Mouse (Mus musculus): ENCODE data around the gene Mapre1. TPM values are rescaled to one million over a fixed set of nuclear protein-coding genes. Genes with fewer than 3 reads are reported as not detected.

Mapre1 gene
- polyA plus RNA-seq, 1 experiment from 2014 or later = 383 TPM

DNA sequence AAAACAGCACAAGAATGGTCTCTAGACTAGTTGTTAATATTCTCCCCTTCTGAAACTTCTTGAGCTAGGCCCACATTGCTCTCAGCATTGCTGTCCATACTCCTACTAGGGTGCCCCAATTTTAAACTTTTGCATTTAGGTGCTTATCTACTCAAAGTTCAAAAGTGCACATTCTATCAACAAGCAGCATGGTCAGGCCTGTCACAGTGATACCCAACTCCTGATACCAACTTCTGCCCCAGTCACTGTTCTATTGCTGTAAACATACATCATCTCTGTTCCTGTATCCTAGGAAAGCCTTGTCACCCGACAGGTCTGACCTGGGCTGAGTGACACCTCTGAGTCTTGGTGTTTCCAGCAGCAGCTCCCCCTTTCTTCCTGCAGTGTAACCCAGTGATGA lies 18.0 kb upstream of the Mapre1 start:
- H3K9ac ChIP-seq (ENCODE audit: low read depth, low read length) = no peak overlapping the region
- no peak overlapping the region for H3K27ac ChIP-seq (ENCODE audit: low read depth, low read length)
- H3K4me2 ChIP-seq (ENCODE audit: low read length) = no peak overlapping the region
- peaks cover 3% of the 10 kb centered on the region; the same call in 1 of the 2 replicates for H3K9me3 ChIP-seq (ENCODE audit: control insufficient read depth, low read length)
- 93% methylated on average over 1 of the region's 1 CpGs for WGBS
- no peaks in the 10 kb centered on the region for H3K27me3 ChIP-seq (replicated peaks; ENCODE audit: control insufficient read depth, insufficient read depth, low read length)
- H3K4me3 ChIP-seq (ENCODE audit: low read length) = no peak overlapping the region
- no peaks in the 10 kb centered on the region for H3K36me3 ChIP-seq (ENCODE audit: control insufficient read depth, insufficient read depth, low read length)
- no peaks in the 10 kb centered on the region for H3K4me1 ChIP-seq (ENCODE audit: control insufficient read depth, insufficient read depth, low read depth, low read length)
- no peak for ATAC-seq

DNA sequence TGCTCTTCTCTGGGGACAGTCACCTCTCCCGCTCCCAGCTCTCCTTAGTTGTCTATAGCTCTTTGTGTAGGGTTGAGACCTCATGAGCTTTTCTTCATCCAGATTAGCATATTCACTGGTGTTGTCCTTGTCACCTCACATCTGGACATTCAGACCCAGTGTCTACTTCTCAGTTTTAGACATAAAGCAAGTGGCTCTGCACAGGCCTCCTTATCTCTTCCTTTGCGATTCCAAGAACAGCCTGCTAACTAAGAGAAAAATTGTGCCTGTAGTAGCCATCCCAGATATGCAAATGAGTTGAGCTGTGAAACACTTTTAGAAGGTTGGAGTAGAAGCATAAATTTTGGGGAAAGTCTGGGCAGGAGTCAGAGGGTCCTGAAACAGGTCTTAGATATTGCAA lies 16.6 kb upstream of the Mapre1 start:
- H3K9me3 ChIP-seq (ENCODE audit: control insufficient read depth, low read length) = peaks cover 3% of the 10 kb centered on the region; the same call in 1 of the 2 replicates
- no peak overlapping the region for H3K27ac ChIP-seq (ENCODE audit: low read depth, low read length)
- H3K4me3 ChIP-seq (ENCODE audit: low read length) = no peak overlapping the region
- no peaks in the 10 kb centered on the region for H3K36me3 ChIP-seq (ENCODE audit: control insufficient read depth, insufficient read depth, low read length)
- 85% methylated on average over 2 of the region's 2 CpGs for WGBS
- no peak overlapping the region for H3K9ac ChIP-seq (ENCODE audit: low read depth, low read length)
- H3K4me2 ChIP-seq (ENCODE audit: low read length) = no peak overlapping the region
- H3K4me1 ChIP-seq (ENCODE audit: control insufficient read depth, insufficient read depth, low read depth, low read length) = no peaks in the 10 kb centered on the region
- H3K27me3 ChIP-seq (replicated peaks; ENCODE audit: control insufficient read depth, insufficient read depth, low read length) = no peaks in the 10 kb centered on the region
- ATAC-seq = no peak

DNA sequence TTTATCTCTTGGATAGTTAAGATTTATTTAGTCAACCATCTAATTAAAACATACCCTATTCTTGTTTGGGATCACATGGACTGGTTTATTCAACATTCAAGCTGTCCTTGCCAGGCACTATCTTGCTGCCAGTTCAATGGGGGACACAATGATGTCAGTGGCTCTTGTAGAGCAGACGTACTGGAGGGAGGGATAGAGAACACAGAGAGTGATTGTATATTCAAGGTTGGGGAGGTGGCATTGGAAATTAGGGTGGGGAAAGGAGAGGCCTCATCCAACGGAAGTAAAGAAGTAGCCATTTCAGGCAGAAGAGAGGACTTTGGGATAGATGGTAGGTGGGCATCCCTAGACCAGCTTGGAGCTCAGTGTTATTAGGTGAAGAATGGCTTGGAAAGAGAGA lies 16.2 kb upstream of the Mapre1 start:
- Histone ChIP-seq H3K36me3 (ENCODE audit: control insufficient read depth, insufficient read depth, low read length) (no peaks in the 10 kb centered on the region), H3K27me3 (replicated peaks; ENCODE audit: control insufficient read depth, insufficient read depth, low read length) (no peaks in the 10 kb centered on the region), H3K9ac (ENCODE audit: low read depth, low read length) (no peak overlapping the region), H3K27ac (ENCODE audit: low read depth, low read length) (no peak overlapping the region), H3K4me3 (ENCODE audit: low read length) (no peak overlapping the region), H3K4me2 (ENCODE audit: low read length) (no peak overlapping the region), H3K9me3 (ENCODE audit: control insufficient read depth, low read length) (peaks cover 3% of the 10 kb centered on the region; the same call in 1 of the 2 replicates), H3K4me1 (ENCODE audit: control insufficient read depth, insufficient read depth, low read depth, low read length) (no peaks in the 10 kb centered on the region)
- ATAC-seq = no peak
- WGBS = 61% methylated on average over 2 of the region's 2 CpGs

DNA sequence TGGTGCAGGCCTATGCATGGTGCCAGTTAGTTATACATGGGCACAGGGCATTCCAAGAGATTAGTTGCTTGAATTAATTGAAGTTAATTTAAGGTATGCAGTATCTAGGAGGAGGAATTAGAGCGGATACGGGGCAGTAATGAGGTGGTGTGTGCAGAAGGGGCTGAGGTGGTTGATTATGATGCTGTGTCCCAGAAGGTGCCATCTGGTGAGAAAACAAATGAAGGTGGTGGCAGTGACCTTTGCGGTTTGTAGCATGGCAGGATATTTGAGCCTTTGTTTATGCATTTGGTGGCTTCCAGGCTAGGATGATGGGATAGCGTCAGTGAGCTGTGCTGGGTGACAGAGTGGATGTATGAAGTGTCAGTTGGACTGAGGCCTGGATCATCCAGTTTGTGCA lies 15.8 kb upstream of the Mapre1 start:
- H3K9me3 ChIP-seq (ENCODE audit: control insufficient read depth, low read length) = peaks cover 3% of the 10 kb centered on the region; the same call in 1 of the 2 replicates
- no peak overlapping the region for H3K4me3 ChIP-seq (ENCODE audit: low read length)
- H3K4me2 ChIP-seq (ENCODE audit: low read length) = no peak overlapping the region
- 85% methylated on average over 4 of the region's 4 CpGs for WGBS
- H3K9ac ChIP-seq (ENCODE audit: low read depth, low read length) = no peak overlapping the region
- H3K36me3 ChIP-seq (ENCODE audit: control insufficient read depth, insufficient read depth, low read length) = no peaks in the 10 kb centered on the region
- no peaks in the 10 kb centered on the region for H3K4me1 ChIP-seq (ENCODE audit: control insufficient read depth, insufficient read depth, low read depth, low read length)
- no peaks in the 10 kb centered on the region for H3K27me3 ChIP-seq (replicated peaks; ENCODE audit: control insufficient read depth, insufficient read depth, low read length)
- no peak overlapping the region for H3K27ac ChIP-seq (ENCODE audit: low read depth, low read length)
- no peak for ATAC-seq

DNA sequence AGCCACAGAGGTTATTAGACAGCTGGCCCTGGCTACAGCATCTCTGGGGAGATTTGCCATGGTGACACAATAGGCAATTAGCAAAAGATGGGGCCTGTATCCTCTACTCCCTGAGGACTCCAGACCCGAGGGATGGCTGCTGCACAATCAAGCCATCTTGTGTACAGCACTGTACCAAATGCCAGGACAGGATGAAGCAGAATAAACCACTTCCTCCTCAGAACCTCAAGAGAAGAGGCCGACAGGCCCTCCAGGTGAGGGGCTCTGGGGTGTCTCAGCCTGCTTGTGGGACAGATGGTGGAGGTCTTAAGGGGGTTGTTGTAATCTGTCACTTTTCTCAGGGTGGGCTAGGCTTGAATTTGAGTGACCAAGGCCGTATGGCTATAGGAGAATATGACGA lies 7.0 kb upstream of the Mapre1 start:
- no peak overlapping the region for H3K4me3 ChIP-seq (ENCODE audit: low read length)
- no peaks in the 10 kb centered on the region for H3K36me3 ChIP-seq (ENCODE audit: control insufficient read depth, insufficient read depth, low read length)
- ATAC-seq = no peak
- H3K9me3 ChIP-seq (ENCODE audit: control insufficient read depth, low read length) = no peaks in the 10 kb centered on the region
- no peaks in the 10 kb centered on the region for H3K4me1 ChIP-seq (ENCODE audit: control insufficient read depth, insufficient read depth, low read depth, low read length)
- no peak overlapping the region for H3K9ac ChIP-seq (ENCODE audit: low read depth, low read length)
- H3K4me2 ChIP-seq (ENCODE audit: low read length) = no peak overlapping the region
- H3K27ac ChIP-seq (ENCODE audit: low read depth, low read length) = no peak overlapping the region
- 74% methylated on average over 4 of the region's 4 CpGs for WGBS
- H3K27me3 ChIP-seq (replicated peaks; ENCODE audit: control insufficient read depth, insufficient read depth, low read length) = no peaks in the 10 kb centered on the region

DNA sequence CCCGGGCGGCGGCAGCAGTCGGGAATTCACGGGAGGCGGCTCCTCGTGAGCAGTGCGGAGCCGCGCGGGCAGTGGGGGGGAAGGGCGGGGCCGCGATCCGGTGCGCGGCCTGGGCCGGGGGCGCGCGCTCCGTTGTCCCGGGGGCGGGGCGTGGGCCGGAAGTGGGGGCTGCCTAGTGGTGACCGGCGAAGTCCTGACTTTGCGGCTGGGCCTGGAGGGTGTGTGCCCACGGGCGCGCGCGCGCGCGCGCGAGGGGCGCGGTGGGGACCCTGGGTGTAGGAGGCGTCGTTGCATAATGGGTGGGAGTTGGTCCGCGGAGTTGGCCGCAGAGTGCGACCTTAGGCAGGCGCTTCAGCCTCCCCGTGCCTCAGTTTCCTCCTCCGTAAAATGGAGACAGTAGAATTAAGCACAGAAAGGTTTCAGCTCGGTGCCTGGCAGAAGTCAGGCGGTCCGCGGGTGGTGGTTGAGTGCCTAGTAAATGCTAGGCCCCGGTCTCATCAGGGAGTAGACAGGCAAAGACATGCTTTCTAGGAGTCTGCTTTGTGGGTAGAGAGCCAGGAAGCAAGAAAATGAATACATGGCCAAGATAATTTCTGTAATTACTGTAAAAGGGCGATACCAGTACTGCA lies 477 bp downstream of the Mapre1 start:
- 2% methylated on average over 42 of the region's 56 CpGs for WGBS
- H3K27ac ChIP-seq (ENCODE audit: low read depth, low read length) = peak overlapping the region; percentile 94

DNA sequence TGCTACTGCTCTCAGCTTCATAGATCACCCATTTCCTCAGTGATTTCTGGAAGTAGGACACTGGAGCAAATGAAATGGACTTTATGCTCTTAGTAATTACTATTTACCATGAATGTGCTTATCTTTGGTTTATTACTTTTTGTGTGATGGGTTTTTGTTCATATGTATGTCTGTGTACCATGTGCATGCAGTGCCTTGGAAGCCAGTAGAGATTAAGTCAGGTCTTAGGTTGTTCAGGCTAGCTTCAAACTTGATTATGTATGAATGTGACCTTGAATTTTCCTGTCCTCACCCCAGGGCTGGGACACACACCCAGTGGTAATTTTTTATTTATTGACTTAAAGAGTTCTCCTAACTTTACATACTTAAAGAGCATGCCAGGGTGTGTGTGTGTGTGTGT lies 6.9 kb downstream of the Mapre1 start:
- no peak overlapping the region for H3K4me3 ChIP-seq (ENCODE audit: low read length)
- no peak for ATAC-seq
- peaks cover 10% of the 10 kb centered on the region for H3K4me1 ChIP-seq (ENCODE audit: control insufficient read depth, insufficient read depth, low read depth, low read length)

More for the DNA sequence above, 477 bp downstream of the Mapre1 start:
- peak; percentile 78 for ATAC-seq
- H3K9ac ChIP-seq (ENCODE audit: low read depth, low read length) = peak overlapping the region; percentile 94
- H3K4me1 ChIP-seq (ENCODE audit: control insufficient read depth, insufficient read depth, low read depth, low read length) = peaks cover 22% of the 10 kb centered on the region
- no peaks in the 10 kb centered on the region for H3K9me3 ChIP-seq (ENCODE audit: control insufficient read depth, low read length)
- no peaks in the 10 kb centered on the region for H3K36me3 ChIP-seq (ENCODE audit: control insufficient read depth, insufficient read depth, low read length)
- no peaks in the 10 kb centered on the region for H3K27me3 ChIP-seq (replicated peaks; ENCODE audit: control insufficient read depth, insufficient read depth, low read length)
- H3K4me3 ChIP-seq (ENCODE audit: low read length) = peak overlapping the region; percentile 79
- peak overlapping the region; percentile 86 for H3K4me2 ChIP-seq (ENCODE audit: low read length)

DNA sequence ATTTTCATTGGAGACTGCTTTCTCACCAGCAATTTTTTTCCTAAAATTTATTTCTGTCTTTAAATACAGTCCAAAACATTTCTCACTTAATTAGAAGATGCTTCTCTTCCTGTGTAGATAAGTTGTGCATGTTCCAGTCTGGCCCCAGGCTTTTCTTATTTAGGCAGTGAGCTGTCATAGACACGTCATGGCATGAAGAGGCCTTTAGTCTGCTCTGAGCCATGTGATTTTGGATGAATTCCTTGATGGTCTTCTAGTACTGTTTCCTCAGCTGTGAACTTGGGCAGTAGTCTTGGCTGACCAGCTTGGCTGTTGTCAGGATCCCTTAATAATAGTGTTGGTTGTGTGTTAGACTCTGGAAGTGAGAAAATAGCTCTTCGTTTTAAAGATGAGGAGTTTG lies 9.3 kb downstream of the Mapre1 start:
- Histone ChIP-seq H3K27me3 (replicated peaks; ENCODE audit: control insufficient read depth, insufficient read depth, low read length) (no peaks in the 10 kb centered on the region), H3K4me1 (ENCODE audit: control insufficient read depth, insufficient read depth, low read depth, low read length) (no peaks in the 10 kb centered on the region; the same call in 1 of the 2 replicates), H3K4me3 (ENCODE audit: low read length) (no peak overlapping the region), H3K27ac (ENCODE audit: low read depth, low read length) (no peak overlapping the region), H3K4me2 (ENCODE audit: low read length) (no peak overlapping the region), H3K36me3 (ENCODE audit: control insufficient read depth, insufficient read depth, low read length) (peaks cover 3% of the 10 kb centered on the region; the same call in 1 of the 2 replicates), H3K9ac (ENCODE audit: low read depth, low read length) (no peak overlapping the region), H3K9me3 (ENCODE audit: control insufficient read depth, low read length) (no peaks in the 10 kb centered on the region)
- 87% methylated on average over 2 of the region's 2 CpGs for WGBS
- no peak for ATAC-seq

More for the DNA sequence above, 6.9 kb downstream of the Mapre1 start:
- H3K27me3 ChIP-seq (replicated peaks; ENCODE audit: control insufficient read depth, insufficient read depth, low read length) = no peaks in the 10 kb centered on the region
- H3K9me3 ChIP-seq (ENCODE audit: control insufficient read depth, low read length) = no peaks in the 10 kb centered on the region
- no peak overlapping the region for H3K27ac ChIP-seq (ENCODE audit: low read depth, low read length)
- peaks cover 3% of the 10 kb centered on the region; the same call in 1 of the 2 replicates for H3K36me3 ChIP-seq (ENCODE audit: control insufficient read depth, insufficient read depth, low read length)
- H3K4me2 ChIP-seq (ENCODE audit: low read length) = no peak overlapping the region
- H3K9ac ChIP-seq (ENCODE audit: low read depth, low read length) = no peak overlapping the region

DNA sequence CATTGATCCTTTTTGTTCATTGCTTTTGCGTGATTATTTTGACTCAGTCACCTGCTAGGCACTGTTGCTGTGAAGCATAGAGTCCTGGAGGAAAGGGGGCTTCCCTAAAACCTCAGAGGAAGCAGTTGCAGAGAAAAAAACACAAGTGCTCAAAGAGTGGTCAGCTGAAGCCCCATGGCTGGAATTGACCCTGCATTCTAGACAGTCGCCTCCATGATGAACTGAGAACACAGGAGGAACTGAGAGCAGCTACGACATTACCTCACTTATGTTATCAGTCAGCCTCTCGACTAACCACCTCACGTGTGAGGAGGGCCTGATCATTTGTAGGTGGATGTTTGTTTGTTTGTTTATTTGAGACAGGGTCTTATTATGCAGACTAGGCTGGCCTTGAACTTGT lies 21.0 kb downstream of the Mapre1 start:
- WGBS = 95% methylated on average over 5 of the region's 5 CpGs
- H3K36me3 ChIP-seq (ENCODE audit: control insufficient read depth, insufficient read depth, low read length) = peaks cover 37% of the 10 kb centered on the region
- no peak overlapping the region for H3K4me2 ChIP-seq (ENCODE audit: low read length)
- H3K9me3 ChIP-seq (ENCODE audit: control insufficient read depth, low read length) = no peaks in the 10 kb centered on the region
- no peak for ATAC-seq
- H3K27me3 ChIP-seq (replicated peaks; ENCODE audit: control insufficient read depth, insufficient read depth, low read length) = no peaks in the 10 kb centered on the region
- H3K27ac ChIP-seq (ENCODE audit: low read depth, low read length) = no peak overlapping the region
- H3K9ac ChIP-seq (ENCODE audit: low read depth, low read length) = no peak overlapping the region
- no peaks in the 10 kb centered on the region for H3K4me1 ChIP-seq (ENCODE audit: control insufficient read depth, insufficient read depth, low read depth, low read length)
- H3K4me3 ChIP-seq (ENCODE audit: low read length) = no peak overlapping the region
